Mouse (Mus musculus) thymus, adult 2 months (tissue): ENCODE results near the gene Ptgds. TPM values are rescaled to one million over a fixed set of nuclear protein-coding genes. Genes with fewer than 3 reads are reported as not detected.

Experiments used
- DNase-seq: peaks from one replicate; pipeline ENCODE4 v3.0.0; 2021
- H3K27ac ChIP-seq: fragments of 200-500 bp; 2 replicates; pipeline ENCODE4 v1.5.1; 2012; ENCODE audit warnings: low read length, control low read depth; ENCODE audit not compliant: control insufficient read depth, insufficient read depth
- H3K27me3 ChIP-seq: fragments of 200-500 bp; 2 replicates; pipeline ENCODE4 v1.6.1; 2012; ENCODE audit warnings: mild to moderate bottlenecking, low read length, moderate library complexity, mixed read lengths; ENCODE audit not compliant: control insufficient read depth, insufficient read depth
- H3K36me3 ChIP-seq: fragments of 200-500 bp; 2 replicates; pipeline ENCODE4 v1.6.1; 2012; ENCODE audit warnings: mild to moderate bottlenecking, low read length, moderate library complexity; ENCODE audit not compliant: control insufficient read depth, insufficient read depth
- H3K4me1 ChIP-seq: fragments of 200-500 bp; replicated peaks from 2 replicates; pipeline ENCODE4 v1.6.1; 2012; ENCODE audit warnings: low read length; ENCODE audit not compliant: control insufficient read depth, insufficient read depth
- H3K4me3 ChIP-seq: fragments of 200-500 bp; 2 replicates; pipeline ENCODE4 v1.5.1; 2012; ENCODE audit warnings: mild to moderate bottlenecking, low read length, control low read depth, moderate library complexity; ENCODE audit not compliant: control insufficient read depth, insufficient read depth
- CTCF ChIP-seq: fragments of 200-500 bp; IDR thresholded peaks from 2 replicates; pipeline ENCODE4 v1.5.1; 2012; ENCODE audit warnings: mild to moderate bottlenecking, control low read depth, low read length, moderate library complexity, borderline replicate concordance; ENCODE audit not compliant: control insufficient read depth, poor library complexity, insufficient read depth; ENCODE audit errors: extremely low read depth
- POLR2A ChIP-seq: fragments of 200-500 bp; IDR thresholded peaks from 2 replicates; pipeline ENCODE4 v1.6.1; 2012; ENCODE audit warnings: mild to moderate bottlenecking, low read length, control low read depth, moderate library complexity; ENCODE audit not compliant: control insufficient read depth, poor library complexity, insufficient read depth; ENCODE audit errors: extremely low read depth
- WGBS: fragments of 180-500 bp; shearing (Covaris S2); methylation state at CpG from one replicate; pipeline ENCODE4 v1.1.7; 2018; 5-methylcytosine and 5-hydroxymethylcytosine counted together
- polyA plus RNA-seq: library from polyadenylated mRNA; depleted of rRNA; stranded (reverse); fragments of >200 nt; gene quantifications from 2 replicates; pipeline ENCODE4 v1.2.3, GENCODE M21; 2012

Gene Ptgds
- polyA plus RNA-seq, 1 experiment = 13.8 TPM

DNA sequence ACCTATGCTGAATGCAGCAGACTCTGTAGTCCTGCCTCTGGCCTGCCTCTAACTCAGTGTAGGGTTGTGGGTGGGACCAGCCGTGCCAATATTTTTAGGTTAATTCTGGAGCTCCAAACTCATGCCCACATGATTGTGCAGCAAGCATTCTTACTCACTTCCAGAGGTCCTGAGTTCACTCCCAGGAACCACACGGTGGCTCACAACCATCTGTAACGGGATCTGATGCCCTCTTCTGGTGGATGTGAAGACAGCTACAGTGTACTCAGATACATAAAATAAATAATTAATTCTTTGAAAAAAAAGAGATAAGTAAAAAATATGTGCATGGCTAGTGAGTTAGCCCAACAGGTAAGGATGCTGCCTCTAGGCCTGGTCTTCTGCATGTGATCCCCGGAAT is 26.6 kb upstream of the Ptgds start:
- Histone ChIP-seq H3K4me1 (peaks cover 21% of the 10 kb centered on the region), H3K27ac (no peak overlapping the region), H3K4me3 (no peak overlapping the region), H3K27me3 (no peaks in the 10 kb centered on the region), H3K36me3 (no peaks in the 10 kb centered on the region)
- 55% methylated on average over 4 of the region's 4 CpGs for WGBS
- TF ChIP-seq CTCF (no peak), POLR2A (no peak)
- no peak for DNase-seq

DNA sequence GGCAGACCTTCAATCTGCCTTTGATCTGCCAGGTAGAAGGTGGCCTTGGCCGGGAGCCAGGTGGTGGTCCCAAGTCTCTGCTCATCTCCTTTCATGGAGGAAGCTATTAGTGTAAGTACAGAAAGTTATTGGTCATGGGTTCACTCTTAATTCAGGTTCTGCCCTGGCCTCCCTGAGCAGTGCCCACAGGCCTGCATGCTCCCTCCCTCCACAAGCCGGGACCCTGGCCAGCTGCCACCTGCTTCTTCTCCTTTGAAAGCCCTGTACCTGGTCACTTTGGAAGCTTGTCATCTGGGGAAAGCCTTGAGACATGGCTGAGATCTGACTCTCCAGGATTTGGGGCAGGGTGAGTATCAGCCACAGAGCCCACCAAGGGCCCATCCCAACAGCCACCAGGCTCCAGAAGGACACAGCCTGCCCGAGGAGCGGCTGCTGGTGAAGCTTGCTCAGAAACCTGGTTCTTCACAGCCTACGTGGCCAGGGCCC is 23.7 kb upstream of the Ptgds start, which contains the start of gene Lcn12:
Gene Lcn12, minus strand, starts transcription at position 436 of the 486 bp plus-strand sequence.
- peaks cover 12% of the 10 kb centered on the region for H3K4me1 ChIP-seq
- WGBS = 96% methylated on average over 5 of the region's 5 CpGs
- H3K27ac ChIP-seq = no peak within 1 kb of the TSS
- no peak within 1 kb of the TSS for H3K4me3 ChIP-seq
- no peaks in the 10 kb centered on the region for H3K27me3 ChIP-seq
- H3K36me3 ChIP-seq = no peaks in the 10 kb centered on the region
- TF ChIP-seq POLR2A (no peak), CTCF (no peak)
- no peak for DNase-seq

DNA sequence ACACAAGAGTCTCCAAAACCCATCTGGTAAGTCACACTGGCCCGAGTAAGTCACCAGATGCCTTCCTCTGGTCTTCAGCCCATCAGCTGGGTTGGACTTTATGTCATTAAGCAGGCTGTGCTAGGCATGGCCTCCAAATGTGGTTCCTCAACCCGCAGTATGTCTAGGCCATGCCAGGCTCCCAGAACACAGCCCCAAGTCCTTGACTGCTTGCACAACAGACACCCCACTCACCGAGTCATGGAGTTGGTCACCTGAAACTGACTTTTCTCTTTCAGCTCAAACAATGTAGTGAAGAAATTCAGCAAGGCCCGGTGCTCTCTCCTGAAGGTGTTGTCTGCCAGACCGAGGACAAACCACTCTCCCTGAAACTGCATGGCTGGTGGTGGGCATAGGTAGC is 23.1 kb upstream of the Ptgds start:
- no peak for TF ChIP-seq CTCF
- TF ChIP-seq POLR2A = no peak
- 93% methylated on average over 5 of the region's 5 CpGs for WGBS
- no peaks in the 10 kb centered on the region for H3K27me3 ChIP-seq
- H3K4me3 ChIP-seq = no peak overlapping the region
- no peaks in the 10 kb centered on the region for H3K36me3 ChIP-seq
- DNase-seq = no peak
- H3K4me1 ChIP-seq = peaks cover 9% of the 10 kb centered on the region
- no peak overlapping the region for H3K27ac ChIP-seq

DNA sequence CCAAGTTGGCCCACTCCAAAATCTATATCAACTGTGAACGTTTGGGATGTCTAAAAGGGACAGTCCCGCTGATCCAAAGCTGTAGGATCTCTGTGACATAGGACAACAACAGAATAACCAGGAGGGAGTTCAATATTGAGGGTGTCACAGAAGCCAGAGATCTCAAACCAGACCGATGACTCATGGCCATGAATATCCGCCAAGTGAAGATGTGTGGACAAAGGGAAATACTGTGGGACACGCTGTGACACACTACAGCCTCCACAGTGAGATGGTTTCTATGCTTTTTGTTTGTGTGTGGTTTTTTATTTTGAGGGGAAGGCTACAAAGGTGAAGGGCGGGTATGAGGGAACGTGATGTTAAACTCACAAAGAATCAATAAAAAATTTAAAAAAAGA is 18.8 kb upstream of the Ptgds start:
- H3K4me3 ChIP-seq = no peak overlapping the region
- 93% methylated on average over 7 of the region's 7 CpGs for WGBS
- H3K27ac ChIP-seq = no peak overlapping the region
- H3K4me1 ChIP-seq = peaks cover 18% of the 10 kb centered on the region
- TF ChIP-seq POLR2A = no peak
- no peak for TF ChIP-seq CTCF
- no peaks in the 10 kb centered on the region for H3K36me3 ChIP-seq
- DNase-seq = no peak
- no peaks in the 10 kb centered on the region for H3K27me3 ChIP-seq

DNA sequence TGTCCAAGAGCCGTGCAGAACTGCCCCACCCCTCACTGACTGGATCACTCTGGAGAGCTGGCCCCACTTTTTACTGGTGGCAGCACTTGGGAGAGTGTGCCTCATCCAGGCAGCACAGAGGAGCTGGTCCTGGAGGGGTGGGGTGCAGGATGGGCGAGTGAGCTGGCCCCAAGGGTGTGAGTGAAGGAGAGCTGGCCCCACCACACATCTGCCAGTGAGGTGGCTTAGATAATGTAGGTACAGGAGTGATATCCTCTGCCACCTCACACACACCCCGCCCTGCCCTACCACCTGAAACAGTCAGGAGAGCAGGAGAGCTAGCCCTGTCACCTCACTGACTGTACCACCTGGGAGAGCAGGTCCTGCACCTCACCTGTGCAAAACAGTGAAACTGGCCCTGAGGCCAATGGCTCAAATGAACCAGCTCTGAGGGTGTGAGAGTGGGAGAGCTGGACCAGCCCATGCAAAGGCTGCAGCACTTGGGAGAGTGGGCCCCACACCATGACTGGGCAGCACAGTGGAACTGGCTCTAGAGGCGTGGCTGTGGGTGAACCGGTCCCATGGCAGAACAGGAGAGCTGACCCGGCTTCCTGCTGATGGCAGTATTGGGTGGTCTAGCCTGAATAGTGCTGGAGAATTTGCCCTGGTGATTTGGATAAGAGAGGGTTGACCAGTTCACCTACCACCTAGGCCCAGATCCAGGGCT is 18.3 kb upstream of the Ptgds start:
- Histone ChIP-seq H3K4me3 (no peak overlapping the region), H3K36me3 (no peaks in the 10 kb centered on the region), H3K27me3 (no peaks in the 10 kb centered on the region), H3K4me1 (peaks cover 21% of the 10 kb centered on the region), H3K27ac (no peak overlapping the region)
- TF ChIP-seq POLR2A (no peak), CTCF (no peak)
- WGBS = 90% methylated on average over 6 of the region's 6 CpGs
- DNase-seq = no peak

DNA sequence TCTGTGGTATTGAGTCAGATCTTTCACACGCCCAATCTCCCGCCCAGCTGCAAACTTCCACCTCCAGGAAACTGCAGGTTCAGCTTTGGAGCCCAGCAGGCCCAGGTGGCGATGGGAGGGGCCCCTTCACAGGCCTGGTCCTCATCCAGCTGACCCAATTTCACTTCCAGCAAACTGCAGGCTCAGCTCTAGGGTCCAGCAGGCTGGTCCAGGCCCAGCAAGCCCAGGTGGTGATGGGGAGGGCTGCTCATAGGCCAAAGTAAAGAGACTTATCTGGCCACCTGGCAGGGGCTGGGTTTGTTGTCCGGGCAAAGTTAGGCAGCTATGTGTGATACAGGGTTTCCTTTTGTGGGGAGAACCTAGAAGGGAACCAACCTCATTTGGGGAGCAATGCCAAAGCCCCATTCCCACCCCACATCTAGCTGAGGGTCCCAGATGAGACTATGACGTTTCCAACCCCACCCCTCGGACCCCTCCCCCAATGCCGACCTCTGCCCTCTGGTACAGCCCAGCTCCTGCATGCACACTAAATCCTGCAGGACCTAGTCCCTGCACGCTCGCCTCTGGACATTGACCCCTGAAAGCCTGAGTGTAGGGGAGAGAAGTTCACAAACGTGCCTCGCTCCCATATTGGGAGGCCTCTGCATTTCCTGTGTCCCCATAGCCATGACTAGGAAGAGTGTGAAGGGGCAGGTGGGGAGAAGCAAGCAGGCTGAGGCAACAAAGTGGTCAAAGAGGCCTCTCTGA is 15.2 kb upstream of the Ptgds start:
- Histone ChIP-seq H3K4me1 (peaks cover 22% of the 10 kb centered on the region), H3K27ac (no peak overlapping the region; the same call in 1 of the 2 replicates), H3K36me3 (no peaks in the 10 kb centered on the region), H3K27me3 (no peaks in the 10 kb centered on the region), H3K4me3 (no peak overlapping the region)
- no peak for TF ChIP-seq POLR2A
- TF ChIP-seq CTCF = no peak
- WGBS = 58% methylated on average over 11 of the region's 11 CpGs
- DNase-seq = peak; percentile 47
